Mouse (Mus musculus) frontal cortex, postnatal 36 days (tissue): ENCODE measurements around the gene Sectm1b.
A peak's percentile ranks its signal among the peaks of the same experiment; 100 is the strongest.
"Not testable (repeated sequence)": the region's sequence is repeated elsewhere in the genome, so short reads cannot be mapped to it uniquely, and the experiment has no call there.

Experiments
- DNase-seq, 2 experiments: peaks; one replicate each; pipeline ENCODE4 v3.0.0; 2022; ENCODE audit warnings: low spot score in 2 of 2

The Sectm1b gene

DNA sequence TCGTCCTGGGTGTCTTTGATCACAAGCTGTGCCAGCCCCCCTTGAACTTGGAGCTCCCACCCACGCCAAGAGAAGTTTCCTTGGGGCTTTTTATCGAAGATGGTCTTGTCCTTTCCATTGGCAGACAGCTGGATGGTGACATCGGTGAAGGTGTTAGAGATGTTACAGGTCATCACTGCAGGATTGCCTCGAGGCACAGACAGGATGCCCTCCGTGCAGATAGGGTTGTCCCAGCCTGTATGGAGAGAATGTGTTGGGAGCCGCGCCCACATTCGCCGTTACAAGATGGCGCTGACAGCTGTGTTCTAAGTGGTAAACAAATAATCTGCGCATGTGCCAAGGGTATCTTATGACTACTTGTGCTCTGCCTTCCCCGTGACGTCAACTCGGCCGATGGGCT, 6.3 kb upstream of the Sectm1b start:
- DNase-seq: not testable (repeated sequence)

DNA sequence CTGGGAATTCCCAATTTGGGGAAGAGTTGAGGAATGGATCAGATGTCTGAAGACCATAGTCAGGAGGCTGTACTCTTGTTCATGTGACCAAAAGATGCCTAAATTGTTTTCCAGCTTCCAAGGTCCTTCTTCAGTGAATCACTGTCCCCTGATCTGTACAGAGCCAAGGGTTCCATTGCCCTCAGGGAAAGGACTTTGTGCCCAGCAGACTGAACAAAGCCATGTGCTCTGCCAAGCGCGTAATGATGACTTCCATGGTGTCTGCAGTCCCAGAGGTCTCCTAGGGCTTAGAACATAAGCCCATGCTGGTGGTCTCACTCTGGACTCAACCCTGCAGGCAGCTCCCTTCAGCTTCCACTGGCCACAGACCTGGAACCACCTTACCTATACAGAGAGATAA, 4.5 kb upstream of the Sectm1b start:
- DNase-seq: no peak

DNA sequence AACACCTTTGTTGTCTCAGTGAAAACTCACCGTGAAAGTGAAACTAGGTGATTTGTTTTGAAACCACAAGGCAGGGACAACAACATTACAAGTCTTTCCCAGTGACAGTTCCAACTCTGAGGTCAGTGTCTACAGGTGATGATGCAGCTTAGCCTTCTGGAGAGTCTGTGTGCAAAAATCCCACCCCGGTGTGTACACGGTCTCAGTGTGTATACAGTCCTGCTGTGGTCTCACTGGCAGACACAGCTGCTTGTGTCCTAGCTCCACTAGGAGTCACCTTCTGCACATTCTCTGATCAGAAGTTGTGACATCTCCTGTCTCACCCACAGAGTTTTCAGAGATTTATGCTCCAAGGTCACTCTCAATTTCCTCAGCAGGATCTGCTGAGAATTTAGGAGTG, 828 bp upstream of the Sectm1b start:
- no peak for DNase-seq

DNA sequence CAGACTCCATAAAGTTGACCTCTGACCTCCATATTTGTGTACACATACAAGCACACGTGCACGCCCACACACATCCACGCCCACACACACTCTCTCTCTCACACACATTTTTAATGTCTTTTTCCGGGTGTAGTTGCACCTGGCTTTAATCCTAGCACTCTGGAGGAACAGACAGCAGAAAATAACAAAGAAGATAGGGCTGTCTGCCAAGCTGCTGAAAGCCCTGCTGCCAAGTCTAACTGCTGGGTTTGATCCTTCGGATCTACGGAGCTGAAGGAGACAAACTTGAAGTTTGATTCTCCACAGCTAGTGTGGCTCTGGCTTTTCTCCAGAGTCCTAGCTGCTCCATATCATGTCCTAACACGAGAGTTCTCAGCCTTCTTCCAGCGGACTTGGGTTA, 1.8 kb downstream of the Sectm1b start:
- peak in 1 of 2 experiments; percentile 13 for DNase-seq

DNA sequence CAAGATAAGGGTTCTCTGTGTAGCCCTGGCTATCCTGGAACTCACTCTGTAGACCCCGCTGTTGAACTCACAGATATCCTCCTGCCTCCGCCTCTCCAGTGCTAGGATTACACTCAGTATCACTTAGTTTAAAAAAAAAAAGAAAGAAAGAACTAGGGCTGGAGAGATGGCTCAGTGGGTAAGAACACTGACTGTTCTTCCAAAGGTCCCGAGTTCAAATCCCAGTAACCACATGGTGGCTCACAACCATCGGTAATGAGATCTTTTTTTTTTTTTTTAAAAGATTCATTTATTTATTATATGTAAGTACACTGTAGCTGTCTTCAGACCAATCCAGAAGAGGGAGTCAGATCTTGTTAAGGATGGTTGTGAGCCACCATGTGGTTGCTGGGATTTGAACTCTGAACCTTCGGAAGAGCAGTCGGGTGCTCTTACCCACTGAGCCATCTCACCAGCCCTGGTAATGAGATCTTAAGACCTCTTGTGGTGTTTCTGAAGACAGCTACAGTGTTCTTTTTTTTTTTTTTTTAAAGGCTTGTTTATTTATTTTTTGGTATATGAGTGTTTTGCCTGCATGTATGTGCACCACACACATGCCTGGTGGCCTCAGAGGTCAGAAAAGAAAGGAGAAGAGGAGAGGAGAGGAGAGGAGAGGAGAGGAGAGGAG, 2.8 kb downstream of the Sectm1b start:
- not testable (repeated sequence) for DNase-seq

DNA sequence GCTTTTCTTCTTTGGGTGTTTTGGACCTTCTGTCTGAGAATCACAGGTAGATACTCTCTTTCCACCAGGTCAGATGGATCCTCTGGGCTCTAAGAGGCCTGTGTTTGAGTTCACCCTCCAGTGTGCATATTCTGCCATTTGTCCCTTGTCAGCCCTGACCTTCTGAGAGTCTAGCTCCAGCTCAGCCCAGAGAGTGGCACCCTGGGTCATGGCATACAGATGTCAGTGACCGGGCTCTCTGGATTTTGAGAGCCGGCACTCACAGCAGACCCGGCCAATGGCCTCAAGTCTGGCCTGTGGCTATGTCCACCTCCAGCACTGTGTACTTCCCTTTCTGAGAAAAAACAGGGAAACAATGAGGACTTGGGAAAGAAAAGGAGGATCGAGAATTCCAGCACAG, 3.9 kb downstream of the Sectm1b start:
- DNase-seq: no peak

DNA sequence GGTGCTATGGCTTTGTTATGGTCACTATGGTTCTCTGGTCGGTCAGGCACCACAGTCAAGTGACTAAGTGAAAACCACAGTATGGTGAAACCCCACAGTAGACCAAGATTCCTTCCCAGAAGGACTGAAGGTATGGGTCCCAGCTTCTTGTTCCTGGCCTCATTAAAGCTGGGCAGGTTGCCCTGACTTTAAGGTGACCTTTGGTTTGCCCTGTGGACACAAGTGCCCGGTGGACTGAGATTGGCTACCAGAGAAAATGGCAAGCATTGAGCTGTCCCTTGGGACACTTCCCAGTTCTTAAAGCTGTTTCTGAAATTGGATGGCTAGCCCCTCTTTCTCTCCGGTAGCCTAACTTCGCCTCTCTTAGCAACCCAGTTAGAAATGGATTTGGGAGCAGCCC, 4.4 kb downstream of the Sectm1b start:
- DNase-seq: no peak

DNA sequence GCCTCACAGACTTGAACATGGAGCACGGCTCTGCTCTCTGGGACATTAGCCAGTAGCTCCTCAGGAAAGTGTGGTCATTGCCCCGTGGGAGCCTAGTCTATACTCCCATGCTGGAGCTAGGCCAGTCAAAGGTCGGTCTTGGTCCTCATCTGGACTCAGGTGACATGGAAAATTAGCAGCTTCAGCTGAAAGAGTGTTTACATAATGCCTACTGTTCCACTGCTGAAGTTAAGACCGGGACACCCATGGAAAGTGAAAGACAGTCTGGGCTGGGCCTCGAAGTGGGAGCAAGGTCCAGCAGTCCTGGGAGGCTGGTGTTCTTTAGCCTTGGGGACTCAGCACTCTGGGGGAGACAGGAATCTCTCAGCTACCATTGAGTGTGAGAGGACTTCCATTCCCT, 5.2 kb downstream of the Sectm1b start:
- no peak for DNase-seq

DNA sequence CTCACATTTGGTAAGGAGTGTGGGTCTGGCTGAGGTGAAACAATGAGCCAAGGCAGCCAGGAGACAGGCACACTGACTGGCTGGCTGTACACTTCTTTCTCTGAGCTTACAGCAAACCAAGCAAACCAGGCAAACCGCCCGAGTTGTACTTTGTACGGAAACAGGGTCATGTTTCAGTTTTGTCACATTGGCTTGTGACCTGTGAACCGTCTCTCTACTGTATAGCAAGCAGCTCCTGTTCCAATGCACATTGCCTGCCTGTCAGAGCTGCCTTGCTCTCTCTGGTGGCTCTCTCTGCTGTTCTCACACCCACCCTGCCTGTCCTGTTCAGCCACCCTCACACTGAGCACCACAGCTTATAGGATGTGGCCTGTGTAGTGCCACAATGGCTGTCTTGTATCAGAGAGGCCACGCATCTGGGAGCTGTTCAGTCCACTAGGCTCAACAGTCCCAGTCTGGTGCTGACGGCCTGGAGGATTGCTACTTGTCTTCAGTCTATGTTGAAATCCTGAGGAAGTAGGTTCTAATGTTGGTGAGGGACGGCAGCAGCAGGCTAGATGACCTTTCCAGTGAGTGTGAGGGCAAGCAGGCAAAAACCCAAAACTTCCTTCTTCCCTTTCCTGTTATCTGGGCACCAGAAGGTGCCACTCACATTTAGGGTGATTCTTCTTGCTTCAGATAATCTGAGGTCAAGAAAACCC, 6.7 kb downstream of the Sectm1b start:
- DNase-seq: no peak

DNA sequence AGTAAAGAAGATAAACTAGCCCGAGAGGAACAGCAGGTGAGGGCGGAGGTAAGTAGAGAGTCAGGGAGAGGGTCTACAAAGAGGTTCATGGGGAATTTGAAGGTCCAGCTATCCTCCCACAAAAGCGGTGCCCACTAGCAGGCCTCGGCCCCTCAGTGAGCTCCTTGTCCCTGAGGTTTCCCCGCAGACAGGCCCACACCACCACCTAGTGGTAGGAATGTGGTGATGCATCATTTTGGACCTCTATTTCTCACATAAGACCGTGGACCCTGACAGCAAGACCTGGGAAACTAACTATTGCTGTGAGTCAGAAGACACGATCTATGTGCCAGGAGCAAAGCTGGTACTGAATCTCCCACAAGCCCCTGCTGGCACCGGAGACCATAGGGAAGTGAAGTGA, 9.8 kb downstream of the Sectm1b start:
- DNase-seq: peak; percentile 72 to 84

DNA sequence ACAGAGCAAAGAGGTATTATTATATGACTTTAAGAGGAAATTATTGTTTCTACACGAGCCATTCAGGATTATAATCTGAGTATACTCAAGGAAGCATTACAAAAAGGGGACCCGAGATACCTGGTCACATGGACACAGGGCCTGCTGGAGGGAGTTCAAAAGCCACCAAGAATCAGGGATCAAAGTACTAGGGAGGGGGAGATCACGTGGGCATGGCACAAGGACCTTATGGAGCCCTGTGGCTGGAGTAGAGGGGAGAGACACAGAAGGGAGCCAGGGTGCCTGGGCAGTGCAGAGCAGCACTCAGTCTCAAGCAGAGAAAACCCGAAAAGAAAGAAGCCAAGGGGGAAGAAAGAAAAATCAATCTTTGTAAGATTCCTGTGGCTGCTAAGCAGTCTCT, 11.0 kb downstream of the Sectm1b start:
- no peak for DNase-seq

DNA sequence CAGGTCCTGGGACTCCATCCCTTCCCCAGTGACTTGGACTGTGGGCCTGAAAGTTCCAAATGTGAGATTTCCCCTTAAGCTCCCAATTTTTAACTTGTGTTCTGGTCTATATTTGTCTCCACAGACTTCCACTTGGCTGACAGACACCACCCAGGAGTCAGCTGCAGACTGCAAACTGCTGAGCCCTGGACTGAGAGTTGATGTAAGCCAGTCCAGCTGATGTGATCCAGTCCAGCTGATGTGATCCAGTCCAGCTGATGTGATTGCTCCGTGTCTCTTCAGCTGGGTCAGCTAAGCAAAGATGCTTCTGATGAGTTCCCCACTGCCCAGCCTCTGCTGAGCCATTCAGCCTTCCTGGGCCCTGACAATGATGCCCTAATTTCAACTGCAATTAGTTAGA, 11.6 kb downstream of the Sectm1b start:
- DNase-seq: no peak

DNA sequence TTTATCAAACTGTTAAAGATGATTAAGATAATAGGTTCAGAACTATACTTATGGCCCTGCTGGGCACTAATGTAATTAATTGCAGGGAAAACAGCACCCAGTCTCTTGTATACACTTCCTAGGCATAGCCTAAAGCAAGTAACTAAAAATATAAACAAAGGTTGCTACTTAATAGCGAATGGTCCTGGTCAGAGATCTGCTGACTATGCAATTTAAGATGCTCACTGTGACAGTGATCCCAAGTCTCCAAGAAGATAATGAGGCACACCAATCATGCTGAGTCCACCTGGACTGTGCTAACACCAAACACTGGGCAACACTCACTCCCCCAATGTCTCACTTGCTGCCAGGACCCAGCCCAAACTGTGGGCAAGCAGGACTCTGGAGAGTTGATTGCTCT, 13.5 kb downstream of the Sectm1b start:
- no peak for DNase-seq

DNA sequence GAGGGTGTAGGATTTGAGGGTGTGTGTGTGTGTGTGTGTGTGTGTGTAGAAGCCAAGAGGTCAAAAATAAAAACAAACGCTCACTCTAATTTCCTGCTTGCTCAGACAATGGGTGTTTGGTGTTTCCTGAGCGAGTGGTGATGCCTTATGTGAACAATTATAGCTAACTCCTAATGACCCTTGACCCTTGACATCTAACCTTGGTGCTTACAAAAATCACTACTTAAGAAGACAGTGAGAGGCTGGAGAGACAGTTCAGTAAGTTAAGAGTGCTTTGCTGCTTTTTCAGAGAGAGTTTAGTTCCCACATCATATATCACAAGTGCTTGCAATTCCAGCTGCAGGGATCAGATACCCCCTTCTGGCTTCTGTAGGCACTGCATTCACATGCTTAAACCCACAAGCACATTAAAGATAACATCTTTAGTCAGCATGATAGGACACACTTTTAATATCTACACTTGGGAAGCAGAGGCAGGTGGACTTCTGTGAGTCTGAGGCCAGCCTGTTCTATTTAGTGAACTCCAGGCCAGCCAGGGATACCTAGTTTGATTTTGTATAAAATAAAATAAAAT, 15.5 kb downstream of the Sectm1b start:
- DNase-seq: peak in 1 of 2 experiments; percentile 22

DNA sequence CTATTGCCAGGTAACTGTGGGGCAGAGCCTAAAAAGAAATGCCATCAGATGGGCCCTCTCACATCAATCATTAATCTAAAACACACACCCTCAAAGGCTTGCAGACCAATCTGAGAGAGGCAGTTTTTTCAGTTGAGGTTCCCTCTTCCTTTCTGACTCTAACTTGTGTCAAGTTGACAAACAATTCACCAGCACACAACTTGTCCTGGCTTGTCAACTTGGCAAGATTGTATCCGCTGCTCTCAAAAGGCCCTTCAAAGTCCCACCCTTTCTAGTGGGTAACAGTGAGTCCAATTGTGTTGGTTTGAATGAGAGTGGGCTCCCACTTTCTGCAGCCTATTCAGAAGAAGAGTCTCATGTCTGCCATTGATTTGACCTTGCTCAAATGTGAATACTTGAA, 18.1 kb downstream of the Sectm1b start:
- DNase-seq: no peak

DNA sequence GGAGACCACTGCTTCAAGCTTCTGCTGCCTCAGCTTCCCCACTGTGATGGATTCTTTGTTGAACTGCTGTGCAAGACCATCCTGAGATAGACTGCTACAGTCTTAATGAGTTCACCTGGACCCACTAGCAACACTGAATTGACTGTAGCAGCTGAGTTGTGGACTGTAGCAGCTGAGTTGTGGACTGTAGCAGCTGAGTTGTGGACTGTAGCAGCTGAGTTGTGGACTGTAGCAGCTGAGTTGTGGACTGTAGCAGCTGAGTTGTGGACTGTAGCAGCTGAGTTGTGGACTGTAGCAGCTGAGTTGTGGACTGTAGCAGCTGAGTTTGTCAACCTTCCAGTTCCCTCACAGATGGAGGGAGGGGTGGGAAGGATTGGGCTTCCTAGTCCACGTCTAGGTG, 20.3 kb downstream of the Sectm1b start:
- not testable (repeated sequence) for DNase-seq

DNA sequence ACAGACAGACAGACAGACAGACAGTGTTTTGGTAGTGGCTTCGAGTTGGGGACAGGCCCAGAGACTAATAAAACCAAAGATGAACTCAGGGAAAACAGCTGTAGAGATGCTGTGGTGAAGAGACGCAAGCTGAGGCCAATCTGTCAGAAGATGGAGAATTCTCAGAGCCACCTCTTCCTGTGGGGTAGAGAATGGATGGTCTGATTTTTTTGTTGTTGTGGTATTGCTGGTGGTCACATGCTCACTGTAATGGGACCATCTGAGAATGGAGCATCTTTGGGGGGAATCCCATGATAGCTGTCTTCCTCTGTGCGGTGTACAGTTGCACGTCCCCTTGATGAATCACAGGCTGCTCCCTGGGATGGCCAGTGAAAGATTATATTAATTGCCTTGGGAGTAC, 20.9 kb downstream of the Sectm1b start:
- DNase-seq: no peak

DNA sequence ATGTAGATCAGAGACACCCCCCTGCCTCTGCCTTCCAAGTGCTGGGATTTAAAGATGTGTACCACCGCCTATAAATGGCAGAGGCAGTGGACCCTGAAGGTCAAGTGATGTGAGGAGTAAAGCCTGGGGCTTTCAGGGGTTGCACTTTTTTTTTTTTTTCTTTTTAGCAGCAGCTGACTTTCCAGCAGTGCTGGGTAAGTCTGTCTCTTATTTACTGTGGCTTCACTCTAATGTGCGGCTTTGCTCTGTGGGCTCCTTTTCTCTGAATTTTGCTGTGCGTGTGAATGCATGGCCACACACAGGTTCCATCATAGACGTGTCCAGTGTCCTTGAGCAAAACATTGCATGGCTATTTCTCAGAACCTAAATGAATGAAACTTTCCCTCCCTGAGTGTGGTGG, 21.7 kb downstream of the Sectm1b start:
- no peak for DNase-seq

DNA sequence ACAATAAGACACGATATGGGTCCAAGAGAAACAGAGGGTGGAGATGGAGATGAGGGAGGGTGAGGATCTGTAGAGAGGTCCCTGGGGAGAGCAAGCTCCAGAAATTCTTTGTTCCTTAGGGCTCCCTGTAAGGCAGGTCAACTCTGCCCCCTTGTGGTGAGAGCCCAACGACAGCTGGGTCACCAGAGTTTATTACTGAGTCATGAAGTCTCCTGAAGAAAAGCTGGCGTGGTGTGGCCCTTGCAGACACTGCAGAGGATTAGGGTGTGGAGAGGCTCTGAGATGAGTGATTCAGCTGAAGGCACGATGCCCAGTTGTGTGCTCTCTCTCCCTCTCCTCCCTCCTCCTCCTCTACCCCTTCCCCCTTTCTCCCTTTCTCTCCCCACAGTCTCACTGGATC, 22.2 kb downstream of the Sectm1b start:
- DNase-seq: peak; percentile 84 to 85

DNA sequence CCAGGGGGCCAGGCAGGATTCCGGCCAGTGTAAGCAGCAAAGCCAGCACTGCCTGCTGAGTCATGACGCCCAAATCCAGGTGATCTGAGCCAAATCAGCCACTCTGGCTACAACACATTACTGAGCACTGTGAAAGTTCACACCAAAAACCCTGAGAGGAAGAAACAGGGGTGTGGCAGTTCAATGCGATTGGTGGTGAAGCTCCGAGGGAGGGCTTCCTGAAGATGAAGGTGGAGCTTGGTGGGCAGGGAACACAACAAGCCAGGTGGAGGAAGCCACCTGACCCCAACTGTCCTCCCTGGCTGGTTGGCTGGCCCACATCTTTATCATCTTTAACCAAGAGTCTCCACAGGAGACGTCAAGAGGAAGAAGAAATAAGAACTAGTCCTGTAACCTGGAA, 24.1 kb downstream of the Sectm1b start, which contains the start of gene Cd7:
Cd7 (minus strand) TSS at position 117 of the 400 bp plus-strand sequence.
- DNase-seq: no peak

DNA sequence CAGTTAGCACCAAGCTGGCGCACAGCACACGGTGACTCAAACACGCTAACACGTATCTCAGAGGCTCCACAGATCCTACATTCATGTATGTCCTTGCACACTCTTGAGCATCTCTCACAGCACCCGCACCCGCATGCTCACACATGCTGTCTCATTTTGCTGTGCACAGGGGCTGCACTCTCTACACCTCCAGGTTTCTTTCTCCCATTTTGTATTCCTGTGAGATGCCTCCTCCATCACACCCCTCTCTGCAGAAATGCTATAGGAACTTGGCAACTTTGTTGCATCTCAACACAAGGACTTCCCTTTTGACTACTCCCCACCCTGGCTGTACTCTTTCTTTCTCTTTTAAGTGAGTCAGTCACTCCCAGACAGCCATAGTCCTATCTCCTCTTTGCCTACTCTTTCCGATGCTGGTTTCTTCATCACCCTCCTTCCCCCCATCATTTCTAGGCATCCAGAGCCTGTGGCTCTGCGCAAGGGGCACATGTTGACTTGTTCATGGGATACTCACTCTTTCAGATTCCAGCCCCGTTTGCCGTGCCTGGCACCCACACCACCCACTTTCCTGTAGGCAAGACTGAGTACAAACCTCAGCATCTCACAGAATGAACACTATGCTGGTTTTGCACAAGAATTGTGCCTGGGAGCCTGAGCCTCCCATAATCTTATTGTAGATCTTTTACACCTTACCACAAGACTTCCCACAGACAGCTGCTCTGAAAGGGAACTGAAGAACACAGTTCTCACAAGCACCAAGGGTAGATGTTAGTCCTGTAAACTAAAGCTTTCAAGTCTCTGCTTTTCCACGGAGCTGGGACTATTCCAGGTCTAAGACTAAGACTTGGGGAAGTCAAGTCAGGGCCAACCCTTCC, 24.8 kb downstream of the Sectm1b start:
- DNase-seq: peak; percentile 44 to 62

DNA sequence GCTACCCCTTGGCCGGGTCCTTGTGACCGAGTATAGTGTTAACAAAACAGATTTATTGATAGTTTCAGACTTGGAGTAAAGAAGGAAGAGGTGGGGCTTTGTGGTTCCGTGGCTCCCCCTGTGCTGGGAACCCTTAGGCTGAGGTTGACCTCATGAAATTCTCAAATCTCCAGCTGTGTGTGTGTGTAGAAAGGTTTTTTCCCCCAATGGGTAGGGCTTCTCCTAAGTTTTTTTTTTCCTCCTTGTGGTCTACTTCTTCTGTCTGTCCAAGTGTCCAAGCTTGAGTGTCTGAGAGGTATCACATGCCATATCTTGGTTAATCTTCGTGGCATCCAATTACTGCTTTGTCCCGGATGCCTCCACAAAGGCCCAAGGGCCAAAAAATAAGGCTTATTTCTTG, 30.3 kb downstream of the Sectm1b start:
- DNase-seq: no peak
